Mouse (Mus musculus): Measurements from ENCODE around the gene Batf.
"Not testable (repeated sequence)": the region's sequence is repeated elsewhere in the genome, so short reads cannot be mapped to it uniquely, and the experiment has no call there.

The Batf gene

DNA sequence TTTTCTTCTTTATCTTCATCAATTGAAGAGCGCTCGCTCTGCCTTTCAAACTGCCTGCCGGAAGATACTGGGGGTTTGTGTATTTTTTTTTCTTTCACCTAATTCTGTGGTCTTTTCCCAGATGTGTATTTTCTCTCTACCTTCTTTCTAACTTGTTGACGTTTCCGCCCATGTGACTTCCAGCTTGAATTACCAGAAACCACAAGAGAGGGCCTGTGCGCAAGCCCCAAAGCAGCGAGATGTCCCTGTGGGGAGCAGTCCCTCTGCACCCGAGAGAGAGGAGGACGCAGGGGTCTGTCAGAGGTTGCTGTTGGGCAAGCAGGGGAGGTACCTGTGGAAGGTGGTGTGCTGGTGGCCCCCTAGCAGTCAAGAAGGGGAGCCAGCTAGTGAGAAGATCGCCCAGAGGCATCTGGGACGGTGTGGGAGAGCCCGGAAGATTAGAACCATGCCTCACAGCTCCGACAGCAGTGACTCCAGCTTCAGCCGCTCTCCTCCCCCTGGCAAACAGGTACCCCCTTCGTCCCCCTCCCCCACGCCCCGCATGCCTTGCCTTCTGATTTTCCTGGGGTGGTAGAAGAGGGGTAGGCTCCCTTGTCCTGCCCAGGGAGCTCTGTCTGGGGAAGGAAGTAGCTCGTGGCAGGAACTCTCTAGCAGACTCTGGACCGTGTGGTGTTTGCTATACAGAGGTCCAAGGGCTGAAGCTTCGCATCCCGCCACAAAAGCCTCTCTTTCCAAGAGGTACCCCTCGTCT is at the start of gene Batf:
TSS of gene Batf (plus strand) at position 204 of the 751 bp plus-strand sequence.
- DNase-seq (ENCODE audit: low read depth, low spot score), result no peak

- no peak for DNase-seq (ENCODE audit: low read depth, low spot score)
These were observed 48.5 kb upstream of the Batf start for GRCm38 (mm10) chr12:85637932-85638331.

GRCm38 (mm10) chr12:85638541-85639325 is 47.7 kb upstream of the Batf start:
- DNase-seq (ENCODE audit: low read depth, low spot score), result no peak

- no peak for DNase-seq (ENCODE audit: low read depth, low spot score)
These were observed 47.0 kb upstream of the Batf start for GRCm38 (mm10) chr12:85639326-85640008.

- DNase-seq (ENCODE audit: low read depth, low spot score), result no peak
These were observed 45.5 kb upstream of the Batf start for GRCm38 (mm10) chr12:85640852-85641563.

- DNase-seq (ENCODE audit: low read depth, low spot score), result no peak
These were observed 44.9 kb upstream of the Batf start for GRCm38 (mm10) chr12:85641564-85641931.

- DNase-seq (ENCODE audit: low read depth, low spot score), result no peak
These were observed 42.7 kb upstream of the Batf start for GRCm38 (mm10) chr12:85643735-85644134.

- peak; percentile 43 for DNase-seq (ENCODE audit: low read depth, low spot score)
These were observed 40.8 kb upstream of the Batf start for GRCm38 (mm10) chr12:85645664-85646063.

- peak; percentile 24 for DNase-seq (ENCODE audit: low read depth, low spot score)
These were observed 39.1 kb upstream of the Batf start for GRCm38 (mm10) chr12:85647346-85647745.

DNA sequence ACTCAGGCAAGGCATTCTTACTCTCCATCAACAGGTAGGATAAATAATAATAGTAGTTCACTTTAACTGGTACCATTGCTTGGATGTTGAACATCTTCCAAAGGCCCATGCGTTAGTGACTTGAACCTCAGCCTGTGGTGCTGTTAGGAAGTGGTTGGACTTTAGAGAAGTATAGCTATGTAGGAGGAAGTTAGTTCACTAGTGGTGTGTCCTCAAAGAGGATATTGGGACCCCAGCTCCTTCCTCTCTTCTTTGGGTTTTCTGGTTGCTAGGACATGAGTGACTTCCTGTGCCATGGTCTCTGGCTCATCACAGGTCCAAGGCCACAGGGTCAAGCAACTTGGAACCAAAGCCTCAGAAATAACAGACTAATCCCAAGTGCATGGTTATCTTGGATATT is 38.5 kb upstream of the Batf start:
- DNase-seq (ENCODE audit: low read depth, low spot score), result peak; percentile 25

GRCm38 (mm10) chr12:85659319-85659718 is 27.1 kb upstream of the Batf start:
- DNase-seq (ENCODE audit: low read depth, low spot score), result no peak

DNA sequence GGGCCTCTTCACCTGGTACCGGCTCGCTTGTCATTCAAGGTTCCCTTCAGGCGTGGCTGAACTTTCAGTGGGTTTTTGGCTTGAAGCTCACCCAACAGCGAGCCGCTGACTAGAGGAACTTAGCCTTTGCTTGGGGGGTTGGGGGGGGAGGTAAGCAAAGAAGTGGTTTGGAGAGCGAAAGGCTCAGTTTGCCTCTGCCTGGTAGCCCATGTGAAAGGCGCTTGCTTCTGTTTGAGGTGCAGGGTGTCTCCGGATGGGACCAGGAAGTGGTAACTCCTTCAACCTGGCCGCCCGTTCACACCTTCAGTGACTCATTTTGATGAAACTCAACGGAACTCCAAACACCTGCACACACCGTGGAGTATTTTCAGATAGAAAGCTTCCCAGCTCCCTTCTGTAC is 25.6 kb upstream of the Batf start:
- DNase-seq (ENCODE audit: low read depth, low spot score), result no peak

DNA sequence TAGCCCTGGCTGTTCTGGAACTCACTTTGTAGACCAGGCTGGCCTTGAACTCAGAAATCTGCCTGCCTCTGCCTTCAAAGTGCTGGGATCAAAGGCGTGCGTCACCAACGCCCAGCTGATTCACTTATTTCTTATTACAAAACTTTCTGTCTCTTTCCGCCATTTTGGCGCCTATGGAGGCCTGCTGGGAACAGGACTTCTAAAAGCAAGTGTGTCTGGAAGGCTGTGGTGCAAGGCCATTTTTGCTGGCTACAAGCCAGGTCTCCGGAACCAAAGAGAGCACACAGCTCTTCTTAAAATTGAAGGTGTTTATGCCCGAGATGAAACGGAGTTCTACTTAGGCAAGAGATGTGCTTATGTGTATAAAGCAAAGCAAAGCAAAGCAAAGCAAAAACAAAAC is 24.2 kb upstream of the Batf start:
- not testable (repeated sequence) for DNase-seq (ENCODE audit: low read depth, low spot score)

DNA sequence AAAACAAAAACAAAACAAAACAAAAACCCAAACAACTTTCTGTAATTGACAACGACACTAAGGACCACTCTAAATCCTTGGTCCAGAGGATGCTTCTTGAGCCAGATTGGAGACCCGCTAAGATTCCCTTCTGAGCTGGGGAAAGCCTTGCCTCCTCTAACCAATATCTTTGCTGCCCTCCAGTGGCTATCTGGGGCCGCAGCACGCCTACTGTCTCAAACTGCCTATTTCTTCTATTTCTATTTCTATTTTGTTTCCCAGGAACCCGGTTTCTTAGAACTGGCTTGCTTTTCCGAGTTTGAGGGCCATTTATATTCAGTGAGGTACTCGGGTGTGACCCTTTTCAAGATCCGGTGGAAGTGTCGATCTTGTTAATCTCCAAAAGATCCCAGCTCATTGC is 23.6 kb upstream of the Batf start:
- peak; percentile 81 for DNase-seq (ENCODE audit: low read depth, low spot score)

DNA sequence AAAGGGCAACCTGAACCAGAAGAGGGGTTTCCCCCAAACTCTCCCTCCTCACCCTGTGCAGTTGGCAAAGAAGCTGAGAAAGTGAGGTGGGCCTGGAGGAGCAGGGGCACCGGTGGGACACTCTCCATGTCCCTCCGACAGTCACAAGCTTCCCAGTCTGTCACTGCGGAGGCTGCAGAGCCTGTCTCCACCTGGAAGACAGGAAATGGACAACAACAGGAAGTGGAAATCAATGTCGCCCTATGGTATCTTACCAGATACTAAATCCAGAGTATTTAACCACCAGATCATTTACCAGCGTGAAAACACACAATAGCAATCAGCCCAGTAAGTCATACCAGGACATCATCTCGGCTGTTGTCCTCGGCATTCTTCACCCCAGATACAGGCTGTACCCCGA is 20.4 kb upstream of the Batf start:
- no peak for DNase-seq (ENCODE audit: low read depth, low spot score)

- DNase-seq (ENCODE audit: low read depth, low spot score), result no peak
These were observed 19.4 kb upstream of the Batf start for GRCm38 (mm10) chr12:85667071-85667470.

DNA sequence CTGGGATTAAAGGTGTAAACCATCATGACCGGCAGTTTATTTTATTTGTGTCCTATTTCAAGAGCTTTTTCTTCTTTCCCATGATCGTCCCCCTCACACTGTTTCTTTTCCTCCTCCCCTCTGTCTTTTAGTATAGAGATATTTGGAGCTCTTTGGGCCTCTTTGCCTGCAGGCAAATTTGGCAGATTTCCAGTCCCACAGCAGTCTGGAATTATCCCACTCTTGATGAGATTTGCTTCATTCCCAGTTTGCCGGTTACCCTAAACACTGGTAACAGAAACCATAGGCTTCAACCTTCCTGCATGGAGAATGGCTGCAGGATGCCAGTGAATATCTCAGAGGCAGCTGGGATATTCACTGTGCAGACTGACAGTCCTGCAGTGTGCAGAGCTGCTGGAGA is 17.8 kb upstream of the Batf start:
- peak; percentile 13 for DNase-seq (ENCODE audit: low read depth, low spot score)

- DNase-seq (ENCODE audit: low read depth, low spot score), result no peak
These were observed 16.4 kb upstream of the Batf start for GRCm38 (mm10) chr12:85670080-85670479.

GRCm38 (mm10) chr12:85673914-85674313 is 12.6 kb upstream of the Batf start:
- no peak for DNase-seq (ENCODE audit: low read depth, low spot score)

DNA sequence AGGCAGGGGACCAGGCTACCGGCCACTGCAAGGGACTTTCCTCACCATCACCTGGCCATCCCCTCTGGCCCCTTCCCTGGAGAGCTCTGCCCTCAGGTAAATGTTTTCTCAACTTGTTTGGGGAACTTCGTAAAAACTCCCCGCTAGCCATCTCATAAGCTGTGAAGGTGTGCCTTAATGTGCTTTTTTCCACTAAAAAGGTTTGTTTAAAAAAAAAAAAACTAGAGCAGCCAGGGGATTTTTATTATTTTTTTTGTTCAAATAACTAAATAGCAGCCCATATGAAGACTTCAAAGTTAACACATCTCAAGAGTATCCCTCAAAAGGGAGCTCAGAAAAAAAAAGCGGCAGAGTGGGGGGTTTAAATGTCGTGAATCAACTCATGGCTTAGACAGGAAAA is 7.4 kb upstream of the Batf start:
- no peak for DNase-seq (ENCODE audit: low read depth, low spot score)

DNA sequence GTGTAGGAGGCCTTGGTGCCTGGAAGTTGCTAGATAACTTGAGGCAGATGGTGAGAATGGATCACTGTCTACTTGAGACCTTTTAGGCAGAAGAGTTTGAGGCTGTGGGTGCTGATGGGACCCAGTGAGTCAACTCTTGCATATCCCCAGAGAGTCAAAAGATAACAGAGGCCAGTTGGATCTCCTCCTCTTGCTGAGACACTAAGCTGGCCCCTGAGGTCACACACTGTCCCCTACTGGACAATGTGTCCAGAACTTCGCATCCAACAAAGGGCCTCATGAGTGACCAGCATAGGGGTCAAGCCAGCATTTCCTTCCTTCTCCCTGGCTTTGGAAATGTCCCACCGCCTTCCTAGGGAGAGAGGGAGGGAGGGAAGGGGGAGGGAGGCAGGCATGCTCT is 6.7 kb upstream of the Batf start:
- DNase-seq (ENCODE audit: low read depth, low spot score), result no peak

DNA sequence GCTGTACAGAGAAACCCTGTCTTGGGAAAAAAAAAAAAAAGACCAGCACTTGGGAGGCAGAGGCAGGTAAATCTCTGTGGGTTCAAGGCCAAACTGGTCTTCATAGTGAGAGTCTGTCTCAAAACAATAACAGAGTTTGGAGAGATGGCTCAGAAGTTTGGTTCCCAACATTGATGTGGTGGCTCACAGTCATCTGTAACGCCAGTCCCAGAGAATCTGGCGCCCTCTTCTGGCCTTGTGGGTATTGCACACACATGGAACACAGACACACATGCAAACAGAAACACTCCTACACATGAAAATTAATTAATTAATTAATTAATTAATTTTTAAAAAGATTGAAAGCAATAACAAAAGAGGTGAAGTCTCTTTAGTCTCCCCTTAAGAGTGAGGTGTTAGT is 4.1 kb upstream of the Batf start:
- DNase-seq (ENCODE audit: low read depth, low spot score), result no peak

Measured in 3T3-L1 (cell line).